Mouse (Mus musculus): ENCODE measurements at regions not wholly inside any gene's neighbourhood (a gene's known extent, or its start where the extent isn't known, plus 50 kb on each side); places are given as distances from the start of the nearest gene placed in this dataset.
"Not testable (repeated sequence)": the region's sequence is repeated elsewhere in the genome, so short reads cannot be mapped to it uniquely, and the experiment has no call there.

DNA sequence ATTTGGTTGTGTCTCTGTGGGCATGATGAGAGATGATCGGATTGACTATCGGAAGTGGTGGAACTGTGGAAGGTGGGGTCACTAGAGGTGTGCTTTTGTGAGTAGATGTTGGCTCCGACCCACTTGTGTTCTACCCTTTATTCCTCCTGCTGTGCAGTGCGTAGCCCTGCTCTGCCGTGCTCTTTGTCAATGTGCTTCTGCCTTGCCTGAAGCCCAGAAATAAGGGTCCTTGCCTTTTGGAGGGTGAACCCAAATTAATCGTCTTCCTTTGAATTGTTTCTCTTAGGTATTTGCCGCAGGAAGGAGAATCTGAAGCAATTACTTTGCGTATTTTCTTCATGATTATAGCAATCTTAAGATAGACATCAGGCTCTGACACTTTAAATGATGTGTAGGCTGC is 421.6 kb upstream of the Zfp507 start:
- no peak for DNase-seq (ENCODE audit: low spot score in 2 of 2)

DNA sequence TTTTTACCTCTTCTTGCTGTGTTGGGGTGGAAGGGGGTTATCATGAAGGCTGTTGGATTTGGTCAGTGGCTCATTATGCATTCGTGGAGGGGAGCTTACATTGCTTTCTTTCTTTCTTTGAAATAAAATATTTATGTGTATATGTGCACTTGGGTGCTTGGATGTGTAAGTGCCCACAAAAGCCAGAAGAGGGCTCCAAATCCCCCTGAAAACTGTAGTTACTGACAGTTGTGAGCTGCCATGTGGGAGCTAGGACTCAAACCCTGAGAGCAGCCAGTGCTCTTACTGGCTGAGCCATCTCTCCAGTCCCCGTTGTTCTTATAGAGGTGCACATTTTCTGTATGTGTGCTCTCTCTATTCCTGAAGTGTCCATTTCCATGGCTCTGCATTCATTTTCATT is 415.6 kb upstream of the Zfp507 start:
- DNase-seq (ENCODE audit: low spot score in 2 of 2) = no peak

DNA sequence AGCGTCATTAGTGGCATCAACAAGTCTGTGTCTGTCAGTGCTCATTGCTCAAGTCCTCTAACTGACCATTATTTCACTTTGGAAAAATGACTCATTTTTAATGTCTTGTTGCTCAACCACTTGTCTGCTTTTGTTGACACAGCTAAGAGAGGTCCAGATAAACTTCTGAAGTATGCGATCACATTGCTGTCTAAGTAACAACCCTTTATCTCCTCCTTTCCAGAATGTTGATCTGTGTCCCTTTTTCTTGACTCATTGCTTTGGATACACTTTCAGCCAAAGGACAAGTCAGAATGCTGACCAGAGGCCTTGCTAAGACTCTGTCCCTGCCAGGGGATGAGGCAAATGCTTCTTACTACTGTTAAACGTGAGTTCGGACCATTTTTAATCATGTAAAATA is 407.2 kb upstream of the Zfp507 start:
- no peak for DNase-seq (ENCODE audit: low spot score in 2 of 2)

DNA sequence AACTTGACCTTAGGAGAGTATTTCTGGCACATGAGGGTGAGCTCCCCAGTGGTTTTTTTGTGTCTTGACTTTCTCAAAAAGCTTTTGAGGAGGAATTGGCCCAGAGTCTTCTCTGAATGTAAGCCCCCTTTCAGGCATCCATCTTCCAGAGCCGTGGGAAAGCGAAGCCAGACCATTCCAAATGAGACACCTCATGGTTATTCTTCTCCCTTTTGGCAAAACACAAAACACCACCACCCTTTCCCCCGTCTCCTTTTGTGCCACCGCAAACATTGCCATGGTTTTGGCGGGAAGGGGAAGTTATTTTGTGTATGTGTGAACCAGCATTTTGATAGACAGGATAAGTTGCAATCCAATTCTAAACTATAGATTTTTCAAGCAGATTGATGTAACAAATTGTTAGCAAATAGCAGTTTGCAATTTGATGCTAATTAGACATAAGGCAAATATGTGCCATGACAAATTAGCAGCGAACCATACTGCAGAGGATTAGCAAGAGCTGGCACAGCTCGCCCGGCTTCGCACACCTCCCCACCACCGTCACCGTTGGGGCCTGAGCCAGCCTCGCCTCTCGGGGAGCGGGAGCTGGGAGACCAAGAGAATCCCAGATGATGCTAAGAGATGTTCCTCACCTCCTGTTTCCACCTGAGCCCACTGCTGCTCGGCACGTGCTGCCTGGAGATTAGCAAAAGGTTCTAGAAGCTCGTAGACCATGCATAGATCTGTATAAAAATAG is 404.9 kb upstream of the Zfp507 start:
- DNase-seq (ENCODE audit: low spot score in 2 of 2) = no peak

DNA sequence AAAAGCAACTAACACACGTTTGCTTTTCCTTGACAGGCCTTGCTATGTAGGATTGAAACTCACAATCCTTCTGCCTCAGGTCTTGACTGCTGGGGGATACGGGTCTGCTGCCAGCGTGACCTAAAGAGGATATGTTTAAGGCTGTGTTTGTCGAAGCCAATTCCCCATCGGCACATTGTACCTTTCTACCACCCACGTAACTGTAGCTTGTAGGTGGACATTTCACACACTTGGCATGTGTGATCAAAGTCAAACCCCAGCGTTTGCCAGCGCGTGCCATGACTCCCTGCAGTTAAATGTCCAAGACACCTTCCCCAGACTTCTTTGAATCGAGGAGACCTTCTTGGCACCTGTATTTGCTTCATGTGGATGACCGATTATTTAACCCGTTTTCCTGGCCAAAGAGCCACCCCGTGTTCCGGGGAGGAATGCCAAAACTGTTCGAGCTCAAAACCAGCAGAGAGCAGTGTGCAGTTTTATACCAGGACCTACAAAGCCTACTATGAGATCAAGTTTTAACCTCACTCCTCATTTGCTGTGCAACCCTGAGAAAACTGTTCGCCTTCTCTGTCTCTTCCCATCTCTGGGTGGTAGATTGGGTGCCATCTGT is 395.4 kb upstream of the Zfp507 start:
- DNase-seq (ENCODE audit: low spot score in 2 of 2) = no peak

DNA sequence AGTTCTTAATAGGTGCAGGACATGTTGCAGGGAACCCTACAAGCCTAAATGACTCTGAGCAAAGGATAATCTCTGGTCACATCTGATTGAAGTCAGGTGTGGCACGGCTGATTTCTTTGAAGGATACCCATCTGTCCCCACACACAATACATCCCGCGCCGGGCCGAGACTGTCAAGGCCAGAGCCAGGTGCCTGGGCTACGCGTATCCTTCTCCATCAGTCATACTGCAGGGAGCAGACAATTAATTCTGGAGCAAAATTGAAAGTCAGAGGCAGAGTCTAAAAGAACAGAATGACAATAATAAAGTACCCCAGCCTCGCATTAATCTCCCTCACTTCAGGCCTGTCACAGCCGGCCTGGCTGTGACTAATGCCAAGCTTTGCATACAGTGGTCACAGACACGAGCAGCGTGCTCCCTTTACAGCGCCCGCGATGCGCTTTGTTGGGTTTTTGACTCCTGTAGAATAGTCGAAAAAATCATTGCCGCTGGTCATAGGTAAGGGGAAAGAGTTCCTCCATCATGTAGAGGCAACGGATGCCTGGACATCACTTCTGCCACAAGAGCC is 393.4 kb upstream of the Zfp507 start:
- DNase-seq (ENCODE audit: low spot score in 2 of 2) = no peak

DNA sequence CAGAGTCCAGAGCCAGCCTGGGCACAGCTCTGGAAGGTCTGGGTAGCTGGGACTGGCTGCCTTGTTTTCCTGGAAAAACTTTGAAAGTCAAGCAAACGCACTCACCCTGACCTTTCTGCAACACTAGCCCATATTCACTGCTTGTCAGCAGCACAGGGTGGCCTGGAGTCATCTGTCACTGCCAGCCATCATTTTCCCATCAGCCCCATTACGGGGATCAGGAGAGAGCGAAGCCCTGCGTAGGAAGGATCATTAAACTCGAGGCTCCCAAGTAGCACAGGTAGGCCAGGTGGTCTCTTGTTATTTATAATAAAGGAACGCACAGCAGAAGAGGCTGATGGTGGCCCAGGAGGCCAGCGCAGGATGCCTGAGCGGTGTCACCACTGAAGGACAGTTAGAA is 389.8 kb upstream of the Zfp507 start:
- no peak for DNase-seq (ENCODE audit: low spot score in 2 of 2)

DNA sequence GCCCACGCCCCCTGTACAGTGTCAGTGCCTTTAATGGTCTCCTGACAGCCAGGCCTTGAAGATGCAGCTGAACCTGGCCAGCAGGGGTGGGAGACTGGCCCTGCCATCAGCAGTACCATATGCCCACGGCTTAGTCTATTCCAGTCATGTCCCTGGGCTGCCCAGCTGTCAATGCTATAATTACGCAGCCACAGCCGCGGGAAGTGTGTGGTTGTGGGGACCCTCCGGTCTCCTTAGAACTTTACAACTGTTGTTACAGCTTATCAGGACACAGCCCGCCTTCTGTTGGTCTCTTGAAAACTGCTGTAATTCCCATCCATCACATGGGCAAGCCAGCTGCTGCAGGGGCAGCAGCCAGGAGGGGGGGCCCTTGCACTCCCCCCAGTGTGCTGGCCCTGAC is 375.1 kb upstream of the Zfp507 start:
- no peak for DNase-seq (ENCODE audit: low spot score in 2 of 2)

DNA sequence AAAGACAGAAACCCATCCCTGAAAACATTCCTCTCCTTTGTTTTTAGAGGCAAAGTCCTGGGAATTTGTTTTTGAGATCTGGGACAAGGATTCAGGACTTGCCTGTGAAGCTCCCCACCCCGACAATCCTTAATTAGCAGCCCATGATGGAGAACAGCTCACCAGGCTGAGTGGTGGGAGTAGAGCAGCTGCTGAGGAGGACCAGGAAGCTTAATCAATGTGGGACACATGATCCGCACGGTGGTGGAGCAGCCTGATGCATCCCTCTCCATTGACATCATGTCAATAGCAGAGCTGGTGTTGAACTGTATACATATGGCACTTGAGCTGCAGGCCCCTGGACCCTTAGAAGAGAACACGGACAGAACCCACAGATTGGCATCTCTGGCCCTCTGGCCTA is 372.5 kb upstream of the Zfp507 start:
- DNase-seq (ENCODE audit: low spot score in 2 of 2) = no peak

DNA sequence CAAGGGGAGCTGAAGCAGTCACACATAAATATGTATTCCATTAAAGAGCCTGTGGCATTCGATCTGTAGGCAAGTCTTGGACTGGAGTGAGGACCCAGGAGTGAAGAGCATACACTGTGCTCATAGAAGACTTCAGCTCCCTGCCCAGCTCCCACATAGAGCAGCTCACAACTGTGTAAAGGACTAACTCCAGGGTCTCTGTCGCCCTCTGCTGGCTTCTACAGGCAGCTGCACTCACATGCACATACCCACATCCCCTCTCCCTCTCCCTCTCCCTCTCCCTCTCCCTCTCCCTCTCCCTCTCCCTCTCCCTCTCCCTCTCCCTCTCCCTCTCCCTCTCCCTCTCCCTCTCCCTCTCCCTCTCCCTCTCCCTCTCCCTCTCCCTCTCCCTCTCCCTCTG is 369.7 kb upstream of the Zfp507 start:
- DNase-seq (ENCODE audit: low spot score in 2 of 2) = not testable (repeated sequence)

DNA sequence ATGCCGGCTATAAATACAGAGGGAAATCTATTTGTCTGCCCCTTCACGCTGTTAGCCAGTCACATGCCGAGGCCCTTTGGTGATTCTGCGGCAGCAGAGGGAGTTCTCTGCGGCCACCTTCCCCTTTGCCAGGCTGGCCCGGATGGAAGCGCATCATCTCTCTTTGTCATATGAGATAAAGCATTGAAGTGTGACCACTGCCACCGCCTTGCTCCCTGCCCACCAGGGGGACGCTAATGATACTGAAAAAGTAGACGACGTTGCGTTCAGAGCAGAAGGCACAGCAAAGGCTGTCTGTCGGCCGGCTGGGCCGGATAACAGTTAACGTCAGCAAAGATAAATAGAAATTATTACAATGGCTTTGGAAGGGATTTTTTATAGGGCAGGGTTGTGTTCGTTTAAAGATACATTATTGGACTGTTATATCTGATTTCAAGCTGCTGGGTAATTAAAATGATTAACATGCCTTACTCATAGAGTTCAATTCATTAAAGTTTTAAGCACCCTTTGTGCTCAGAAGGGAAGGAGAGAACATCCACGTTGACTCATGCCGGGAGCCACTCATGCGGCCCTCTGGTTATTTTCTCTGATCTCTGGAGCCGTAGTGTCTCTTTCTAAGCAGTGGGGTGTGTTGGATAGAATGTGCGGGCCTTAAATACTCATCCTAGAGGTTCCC is 354.6 kb upstream of the Zfp507 start:
- peak in 1 of 2 experiments; percentile 6 for DNase-seq (ENCODE audit: low spot score in 2 of 2)

DNA sequence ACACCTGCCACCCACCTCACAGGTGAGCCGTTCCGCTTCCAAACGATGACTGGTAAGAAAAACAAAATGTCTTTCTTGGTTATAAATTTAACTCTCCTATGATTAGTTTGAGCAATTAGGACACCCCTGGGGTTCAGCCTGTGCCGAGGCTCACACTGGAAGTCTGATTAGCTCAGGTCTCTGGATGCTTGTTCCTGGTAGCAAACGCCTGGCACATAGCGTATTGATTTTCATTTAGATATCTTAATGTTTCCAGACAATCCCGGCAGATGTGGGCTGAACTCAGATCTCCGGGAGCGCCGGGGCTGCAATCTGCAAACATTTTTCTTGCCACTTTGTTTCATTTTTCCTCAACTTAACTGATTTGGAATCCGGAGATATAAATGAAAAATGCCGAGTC is 353.8 kb upstream of the Zfp507 start:
- DNase-seq (ENCODE audit: low spot score in 2 of 2) = no peak

DNA sequence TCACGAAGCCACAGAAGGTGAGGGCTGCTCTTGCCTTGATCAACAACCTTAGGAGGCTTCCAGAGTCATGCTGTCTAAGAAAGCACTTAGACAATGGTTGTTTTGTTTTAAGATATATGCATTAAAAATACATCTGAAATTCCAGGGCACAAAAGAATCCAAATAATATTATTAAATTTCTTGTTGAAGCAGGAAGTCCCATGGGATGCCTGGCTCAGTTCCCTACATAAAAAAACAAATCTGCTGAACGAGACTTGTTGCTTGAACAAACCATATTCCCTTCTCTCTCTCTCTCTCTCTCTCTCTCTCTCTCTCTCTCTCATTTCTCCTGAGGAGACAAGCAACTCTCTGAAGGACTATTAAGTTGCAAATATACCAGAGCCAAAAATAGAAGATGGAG is 352.8 kb upstream of the Zfp507 start:
- no peak for DNase-seq (ENCODE audit: low spot score in 2 of 2)

DNA sequence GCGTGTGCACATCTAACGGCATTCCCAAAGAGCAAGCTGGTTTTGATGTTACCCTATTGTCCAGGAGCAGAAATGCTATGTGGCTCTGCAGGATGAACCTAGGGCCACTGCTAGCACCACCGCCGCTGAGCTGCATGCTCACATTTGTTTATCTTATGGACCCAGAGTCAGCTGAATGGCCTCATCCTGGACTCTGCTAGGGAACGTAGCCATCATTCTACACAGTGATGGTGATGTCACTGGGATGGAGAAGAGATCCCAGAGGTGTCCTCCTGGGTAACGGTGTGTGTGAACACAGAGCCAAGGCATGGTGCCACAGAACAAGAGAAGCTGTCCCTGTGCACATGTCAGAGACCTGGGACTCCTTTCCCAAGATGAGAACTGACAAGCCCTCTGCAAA is 352.4 kb upstream of the Zfp507 start:
- no peak for DNase-seq (ENCODE audit: low spot score in 2 of 2)

DNA sequence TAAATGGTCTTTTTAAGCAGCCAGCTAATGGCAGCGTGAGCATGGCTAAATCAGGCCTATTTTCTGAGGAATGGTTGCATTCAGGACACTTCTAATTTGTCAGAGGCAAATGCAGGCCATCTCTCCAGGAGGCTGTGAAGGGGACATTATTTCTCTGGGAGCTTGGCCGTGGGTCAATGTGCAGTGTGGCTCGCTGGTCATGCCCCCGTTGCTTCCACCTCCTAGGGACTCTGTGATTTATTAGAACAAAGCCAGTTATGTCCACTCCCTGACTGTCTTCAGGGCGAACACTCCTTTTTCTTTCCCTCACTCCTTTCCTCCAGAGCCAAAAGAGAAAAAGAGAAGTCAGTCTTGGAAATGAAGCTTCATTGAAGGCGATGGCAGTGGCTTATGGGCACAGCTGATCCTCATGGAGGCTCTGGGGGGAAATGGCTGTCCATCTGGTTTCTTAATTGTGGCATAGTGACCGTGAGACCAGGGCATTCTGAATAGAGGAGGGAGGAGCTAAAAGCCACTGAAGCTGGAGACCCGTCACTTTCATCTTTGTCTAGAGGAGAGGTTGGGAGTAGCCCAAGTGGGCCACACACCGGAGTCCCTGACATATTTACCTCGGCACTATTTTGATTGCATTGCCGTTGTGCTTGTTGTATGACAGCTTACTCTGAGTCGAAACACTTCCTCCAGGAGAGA is 348.2 kb upstream of the Zfp507 start:
- DNase-seq (ENCODE audit: low spot score in 2 of 2) = no peak

DNA sequence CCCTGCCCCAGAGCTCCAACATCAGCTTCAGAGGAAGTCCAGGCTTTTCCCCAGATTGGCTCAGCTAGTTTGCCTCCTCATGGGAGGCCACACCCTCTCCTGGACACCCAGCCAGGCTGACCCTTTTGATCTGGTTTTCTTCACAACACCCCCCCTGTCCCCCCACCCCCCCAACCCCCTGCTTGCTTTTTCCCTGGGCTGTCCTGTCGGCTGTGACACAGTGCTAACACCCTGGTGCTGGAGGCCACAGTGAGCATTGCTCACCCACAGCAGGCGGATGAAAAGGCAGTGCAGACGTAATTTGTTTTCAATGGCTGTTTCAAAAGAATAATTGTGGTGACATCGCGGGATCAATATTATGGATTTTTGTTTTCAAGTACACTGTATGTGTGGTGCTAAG is 333.8 kb upstream of the Zfp507 start:
- no peak for DNase-seq (ENCODE audit: low spot score in 2 of 2)

DNA sequence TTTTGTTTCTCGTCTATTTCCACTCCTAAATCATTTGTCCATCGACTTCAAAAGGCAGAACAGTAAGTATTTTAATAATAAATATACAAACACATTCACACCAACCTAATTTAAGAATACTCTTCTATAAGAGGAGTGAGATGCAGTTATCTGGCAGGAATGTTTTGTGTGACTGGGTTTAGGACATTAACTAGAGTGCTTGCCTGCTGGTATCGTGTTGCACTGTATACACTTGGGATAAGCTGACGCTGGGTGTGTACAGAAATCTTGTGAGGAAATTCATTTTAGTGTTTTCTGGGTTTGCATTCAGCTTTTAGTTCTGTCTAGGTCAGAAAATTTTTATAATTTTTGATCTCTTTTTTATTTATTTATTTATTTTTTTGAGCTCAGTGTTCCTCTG is 331.8 kb upstream of the Zfp507 start:
- no peak for DNase-seq (ENCODE audit: low spot score in 2 of 2)

DNA sequence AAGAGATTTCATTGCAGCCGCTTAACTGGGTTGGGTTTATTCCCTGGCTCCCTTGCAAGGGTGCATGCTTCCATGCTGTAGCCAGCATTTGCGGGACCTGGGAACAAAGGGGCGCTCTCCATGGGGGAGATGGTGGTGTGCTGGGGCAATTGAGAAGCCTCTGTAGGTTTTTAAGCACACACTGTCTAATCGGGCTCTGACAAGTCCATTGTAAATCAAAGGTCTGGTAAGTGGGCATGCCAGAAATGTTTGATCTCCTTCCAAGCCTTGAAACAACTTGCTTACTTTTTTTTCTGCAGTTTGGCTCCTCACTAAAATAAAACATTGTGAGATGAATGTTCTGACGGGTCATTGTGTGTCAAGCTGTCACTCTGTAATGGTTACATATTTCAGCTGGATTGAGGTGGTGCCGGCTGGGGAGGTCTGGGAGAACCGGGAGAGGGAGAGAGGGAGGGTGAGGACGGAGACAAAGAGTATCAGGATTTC is 330.9 kb upstream of the Zfp507 start:
- peak; percentile 4 to 11 for DNase-seq (ENCODE audit: low spot score in 2 of 2)

DNA sequence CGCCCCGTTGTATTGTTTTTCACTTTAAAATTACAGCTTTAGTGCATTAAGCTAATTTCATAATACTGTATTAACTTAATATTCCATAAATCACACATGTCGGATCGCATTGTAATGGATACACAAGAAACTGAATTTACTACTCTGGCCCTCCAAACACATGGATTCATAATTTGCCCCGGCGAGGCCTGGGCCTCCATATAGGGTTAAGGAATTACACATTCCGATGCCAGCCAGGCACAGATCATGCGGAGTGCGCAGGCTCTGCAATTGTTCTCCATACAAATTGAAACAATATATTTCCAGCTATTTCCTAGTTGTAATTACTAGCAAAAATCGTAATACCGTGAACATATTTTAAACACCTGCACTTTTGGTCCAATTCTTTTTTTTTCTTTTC is 330.2 kb upstream of the Zfp507 start:
- no peak for DNase-seq (ENCODE audit: low spot score in 2 of 2)

DNA sequence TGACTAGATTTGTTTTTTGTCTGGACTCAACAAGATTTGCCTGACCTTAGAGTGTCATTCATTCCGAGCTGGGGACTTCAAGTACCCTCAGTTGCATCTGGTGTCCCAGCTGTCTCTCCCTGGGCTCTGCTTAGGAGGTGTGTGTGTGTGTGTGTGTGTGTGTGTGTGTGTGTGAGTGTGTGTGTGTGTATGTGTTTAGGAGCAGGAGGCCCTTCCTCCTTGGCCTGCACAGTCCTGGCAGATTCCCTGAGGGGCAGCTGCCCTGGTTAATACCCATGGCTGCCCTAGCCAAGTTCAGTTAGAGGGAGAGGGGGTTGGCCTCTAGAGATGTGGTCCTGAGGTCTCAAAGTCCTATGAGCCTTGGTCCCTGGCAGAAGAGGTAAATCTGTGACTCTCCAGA is 329.8 kb upstream of the Zfp507 start:
- DNase-seq (ENCODE audit: low spot score in 2 of 2) = no peak

DNA sequence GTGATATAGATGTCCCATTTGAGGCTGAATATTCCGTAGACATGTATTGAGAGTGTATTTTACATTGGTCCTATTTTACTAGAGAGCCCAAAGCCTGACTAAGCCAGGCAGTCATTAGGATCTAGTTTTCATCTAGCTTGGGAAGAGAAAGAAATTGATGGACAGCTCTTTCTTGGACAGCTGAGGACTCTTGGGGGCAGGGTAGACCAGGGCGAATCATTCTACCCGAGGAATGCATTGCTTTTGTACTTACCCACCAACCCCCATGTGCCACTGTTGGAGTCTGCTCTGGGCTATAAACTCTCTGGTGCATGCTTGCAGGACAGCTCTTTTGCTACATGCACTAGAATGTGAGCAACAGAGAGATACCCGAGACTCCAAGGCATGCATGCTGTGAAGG is 294.3 kb upstream of the Zfp507 start:
- DNase-seq (ENCODE audit: low spot score in 2 of 2) = no peak
